Mouse (Mus musculus): ENCODE measurements around the gene Tmem245.

GRCm38 (mm10) chr4:56865003-56865511 lies 82.2 kb downstream of the Tmem245 start, which contains the start of gene Ctnnal1:
- TF ChIP-seq CTCF (IDR thresholded peaks at IDR 0.05; ENCODE audit: borderline replicate concordance, insufficient read depth, low read depth, low read length) = no peak
- peak; percentile 74 for TF ChIP-seq POLR2A (IDR thresholded peaks at IDR 0.05; ENCODE audit: borderline replicate concordance, insufficient read depth, low read length)
